Mouse (Mus musculus) forebrain, embryonic 14.5 days (tissue): ENCODE results near the gene Ggps1. TPM values are rescaled to one million over a fixed set of nuclear protein-coding genes. Genes with fewer than 3 reads are reported as not detected.
"Not testable (repeated sequence)": the region's sequence is repeated elsewhere in the genome, so short reads cannot be mapped to it uniquely, and the experiment has no call there.

ENCODE experiments used
- ATAC-seq: fragments of 200-750 bp; cut with Nextera tagmentation; 2 replicates; pipeline ENCODE4 v1.8.0; 2017; ENCODE audit warnings: mild to moderate bottlenecking, moderate library complexity
- DNase-seq: peaks from one replicate; pipeline ENCODE4 v3.0.0-alpha.2; 2015; ENCODE audit warnings: low spot score
- H3K27ac ChIP-seq: fragments of 300-500 bp; sonication (generic); 2 replicates; pipeline ENCODE4 v1.5.1; 2014; ENCODE audit warnings: low read depth, mild to moderate bottlenecking, control low read depth, low read length, moderate library complexity
- H3K27me3 ChIP-seq: fragments of 300-500 bp; sonication (generic); replicated peaks from 2 replicates; pipeline ENCODE4 v1.6.1; 2014; ENCODE audit warnings: low read length, control low read depth, mixed read lengths; ENCODE audit not compliant: control insufficient read depth, insufficient read depth
- H3K36me3 ChIP-seq: fragments of 300-500 bp; sonication (generic); 2 replicates; pipeline ENCODE4 v1.6.1; 2014; ENCODE audit warnings: low read length, control low read depth; ENCODE audit not compliant: control insufficient read depth, insufficient read depth
- H3K4me1 ChIP-seq: fragments of 300-500 bp; sonication (generic); 2 replicates; pipeline ENCODE4 v1.6.1; 2014; ENCODE audit warnings: antibody characterized with exemption, low read length, control low read depth; ENCODE audit not compliant: control insufficient read depth, insufficient read depth
- H3K4me2 ChIP-seq: fragments of 300-500 bp; sonication (generic); 2 replicates; pipeline ENCODE4 v1.6.1; 2014; ENCODE audit warnings: mild to moderate bottlenecking, control low read depth, low read length
- H3K4me3 ChIP-seq: fragments of 300-500 bp; sonication (generic); 2 replicates; pipeline ENCODE4 v1.5.1; 2014; ENCODE audit warnings: low read depth, low read length, control low read depth
- H3K9ac ChIP-seq: fragments of 300-500 bp; sonication (generic); 2 replicates; pipeline ENCODE4 v1.6.1; 2014; ENCODE audit warnings: mild to moderate bottlenecking, low read length, control low read depth, moderate library complexity
- H3K9me3 ChIP-seq: fragments of 300-500 bp; sonication (generic); replicated peaks from 2 replicates; pipeline ENCODE4 v1.6.1; 2016; ENCODE audit warnings: low read length, control low read depth, mixed read lengths; ENCODE audit not compliant: control insufficient read depth
- WGBS: fragments of 180-500 bp; shearing (Covaris S2); extraction: QIAGEN DNeasy Blood & Tissue Kit; methylation state at CpG from one replicate; pipeline ENCODE4 v1.1.7; 2014; 5-methylcytosine and 5-hydroxymethylcytosine counted together
- polyA plus RNA-seq: library from polyadenylated mRNA; unstranded; fragments of >200 nt; fragmentation: Nextera tagmentation; extraction: Ambion mirVana; gene quantifications from 2 replicates; pipeline ENCODE4 v1.2.1, GENCODE M21; 2014

The Ggps1 gene
- polyA plus RNA-seq, 1 experiment from 2014 or later = 81.5 TPM

GRCm38 (mm10) chr13:14044521-14044920 is 18.8 kb downstream of the Ggps1 start:
- DNase-seq (no peak), ATAC-seq (no peak)
- peaks cover 25% of the 10 kb centered on the region for H3K36me3 ChIP-seq
- no peaks in the 10 kb centered on the region for H3K9me3 ChIP-seq
- no peak overlapping the region for H3K27ac ChIP-seq
- no peak overlapping the region for H3K4me2 ChIP-seq
- H3K27me3 ChIP-seq = no peaks in the 10 kb centered on the region
- 75% methylated on average over 2 of the region's 2 CpGs for WGBS
- H3K9ac ChIP-seq = no peak overlapping the region
- no peak overlapping the region for H3K4me3 ChIP-seq
- H3K4me1 ChIP-seq = peaks cover 6% of the 10 kb centered on the region; the same call in 1 of the 2 replicates

- Histone ChIP-seq H3K4me1 (peaks cover 6% of the 10 kb centered on the region; the same call in 1 of the 2 replicates), H3K36me3 (peaks cover 18% of the 10 kb centered on the region), H3K4me2 (no peak overlapping the region), H3K4me3 (no peak overlapping the region), H3K9ac (no peak overlapping the region), H3K27me3 (no peaks in the 10 kb centered on the region), H3K9me3 (no peaks in the 10 kb centered on the region), H3K27ac (no peak overlapping the region)
- DNase-seq = no peak
- ATAC-seq = no peak
Observed at GRCm38 (mm10) chr13:14043851-14044250, 19.4 kb downstream of the Ggps1 start.

GRCm38 (mm10) chr13:14040186-14040585 is 23.1 kb downstream of the Ggps1 start:
- Histone ChIP-seq H3K27me3 (no peaks in the 10 kb centered on the region), H3K9me3 (no peaks in the 10 kb centered on the region), H3K4me3 (peak overlapping the region; percentile 64), H3K4me2 (peak overlapping the region; percentile 79), H3K36me3 (no peaks in the 10 kb centered on the region), H3K27ac (no peak overlapping the region), H3K9ac (peak overlapping the region; percentile 88), H3K4me1 (peaks cover 6% of the 10 kb centered on the region; the same call in 1 of the 2 replicates)
- ATAC-seq = no peak
- peak; percentile 10 for DNase-seq
- WGBS = 42% methylated on average over 5 of the region's 5 CpGs

- Histone ChIP-seq H3K9ac (peak within 1 kb of the TSS; percentile 88), H3K4me3 (peak within 1 kb of the TSS; percentile 64), H3K4me1 (peaks cover 6% of the 10 kb centered on the region; the same call in 1 of the 2 replicates), H3K9me3 (no peaks in the 10 kb centered on the region), H3K4me2 (peak within 1 kb of the TSS; percentile 79), H3K27ac (peak within 1 kb of the TSS; percentile 95), H3K27me3 (no peaks in the 10 kb centered on the region), H3K36me3 (no peaks in the 10 kb centered on the region)
- ATAC-seq (peak; percentile 98), DNase-seq (peak; percentile 97)
- under 1% methylated on average over 35 of the region's 35 CpGs for WGBS
Observed at GRCm38 (mm10) chr13:14039292-14039965, 23.9 kb downstream of the Ggps1 start, which contains the start of gene Tbce. Tbce (minus strand) TSS chr13:14039638.

GRCm38 (mm10) chr13:14038911-14039291 is 24.4 kb downstream of the Ggps1 start:
- Histone ChIP-seq H3K27me3 (no peaks in the 10 kb centered on the region), H3K4me3 (peak overlapping the region; percentile 64), H3K36me3 (no peaks in the 10 kb centered on the region), H3K27ac (peak overlapping the region; percentile 95), H3K4me1 (peaks cover 6% of the 10 kb centered on the region; the same call in 1 of the 2 replicates), H3K9me3 (no peaks in the 10 kb centered on the region), H3K4me2 (peak overlapping the region; percentile 79), H3K9ac (peak overlapping the region; percentile 88)
- under 1% methylated on average over 8 of the region's 8 CpGs for WGBS
- DNase-seq (no peak), ATAC-seq (peak; percentile 60)

GRCm38 (mm10) chr13:14035875-14036630 is 27.2 kb downstream of the Ggps1 start:
- Histone ChIP-seq H3K27ac (no peak overlapping the region), H3K9ac (no peak overlapping the region), H3K36me3 (no peaks in the 10 kb centered on the region), H3K4me3 (no peak overlapping the region), H3K9me3 (no peaks in the 10 kb centered on the region), H3K4me1 (peaks cover 6% of the 10 kb centered on the region; the same call in 1 of the 2 replicates), H3K4me2 (no peak overlapping the region), H3K27me3 (no peaks in the 10 kb centered on the region)
- DNase-seq = no peak
- ATAC-seq = no peak
- 96% methylated on average over 11 of the region's 11 CpGs for WGBS

- ATAC-seq, H3K27ac ChIP-seq: not testable (repeated sequence)
- 92% methylated on average over 3 of the region's 3 CpGs for WGBS
Observed at GRCm38 (mm10) chr13:14035352-14035751, 27.9 kb downstream of the Ggps1 start.

GRCm38 (mm10) chr13:14034073-14034348 is 29.3 kb downstream of the Ggps1 start:
- Histone ChIP-seq H3K4me2 (no peak overlapping the region), H3K27me3 (no peaks in the 10 kb centered on the region), H3K9ac (no peak overlapping the region), H3K4me3 (no peak overlapping the region), H3K27ac (no peak overlapping the region), H3K9me3 (no peaks in the 10 kb centered on the region), H3K4me1 (no peaks in the 10 kb centered on the region), H3K36me3 (no peaks in the 10 kb centered on the region)
- ATAC-seq (no peak), DNase-seq (no peak)

More at GRCm38 (mm10) chr13:14035352-14035751, 27.9 kb downstream of the Ggps1 start:
- not testable (repeated sequence) for H3K4me3 ChIP-seq, H3K27me3 ChIP-seq, H3K36me3 ChIP-seq, DNase-seq, H3K9ac ChIP-seq, H3K4me1 ChIP-seq, H3K4me2 ChIP-seq, H3K9me3 ChIP-seq
